Mouse (Mus musculus) urinary bladder, postnatal 14 days (tissue): ENCODE data around the gene Shank2.

Experiments
- DNase-seq: peaks from one replicate; pipeline ENCODE4 v3.0.0; 2021; ENCODE audit warnings: low spot score

Gene Shank2

DNA sequence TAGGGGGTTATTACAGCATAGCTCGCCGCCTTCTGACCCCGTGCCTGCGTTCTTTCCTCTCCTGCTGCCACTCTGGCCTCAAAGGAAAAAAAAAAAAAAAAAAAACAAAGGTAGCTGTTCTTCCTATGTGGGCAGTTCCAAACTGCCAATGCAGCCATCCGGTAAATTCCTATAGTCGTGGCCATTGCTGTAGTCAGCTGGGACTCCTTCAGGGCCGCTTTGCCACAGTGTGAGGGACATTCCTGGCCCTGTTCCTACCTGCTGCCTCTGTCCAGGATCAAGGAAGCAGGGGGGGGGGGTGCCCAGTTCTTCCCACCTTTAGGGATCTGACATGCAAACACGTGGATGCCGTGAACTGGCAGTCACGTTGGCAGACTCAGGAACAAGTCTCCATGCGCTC is 29.1 kb downstream of the Shank2 start:
- no peak for DNase-seq

DNA sequence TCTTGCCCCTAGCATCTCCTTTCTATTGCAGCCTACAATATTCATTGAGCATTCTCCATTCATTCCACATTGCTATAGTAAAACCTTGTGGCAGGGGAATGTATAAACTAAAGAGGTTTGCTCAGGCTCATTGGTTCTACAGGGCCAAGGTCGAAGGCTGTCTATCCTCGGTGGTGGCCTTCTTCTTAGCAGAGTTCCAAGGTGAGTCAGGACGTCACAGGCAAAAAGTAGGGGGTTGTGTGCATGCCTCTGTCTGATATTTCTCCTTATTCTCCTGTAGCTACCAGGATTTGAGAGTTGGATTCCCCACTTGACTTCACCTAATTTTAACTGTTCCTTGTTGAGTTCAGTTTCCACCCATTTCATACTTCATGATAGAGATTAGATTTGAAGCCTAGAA is 29.9 kb downstream of the Shank2 start:
- DNase-seq: no peak

DNA sequence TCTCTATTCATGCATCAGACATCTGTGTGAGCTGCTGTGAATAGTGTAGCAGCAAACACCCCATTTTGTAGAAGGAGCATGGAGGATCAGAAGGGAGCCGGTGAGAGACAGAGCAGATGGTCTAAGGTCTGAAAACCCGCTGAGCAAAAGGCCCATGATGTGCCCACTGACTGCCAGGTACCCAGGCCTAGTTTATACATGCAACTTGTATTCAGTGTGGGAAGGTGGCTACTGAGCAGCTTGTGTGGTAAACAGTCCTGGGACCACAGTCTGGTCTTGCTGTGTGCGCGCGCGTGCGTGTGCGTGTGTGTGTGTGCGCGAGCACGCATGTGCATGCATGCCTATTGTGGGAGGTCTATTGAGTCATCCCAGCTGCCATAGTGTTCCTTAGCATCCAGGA is 35.8 kb downstream of the Shank2 start:
- no peak for DNase-seq

DNA sequence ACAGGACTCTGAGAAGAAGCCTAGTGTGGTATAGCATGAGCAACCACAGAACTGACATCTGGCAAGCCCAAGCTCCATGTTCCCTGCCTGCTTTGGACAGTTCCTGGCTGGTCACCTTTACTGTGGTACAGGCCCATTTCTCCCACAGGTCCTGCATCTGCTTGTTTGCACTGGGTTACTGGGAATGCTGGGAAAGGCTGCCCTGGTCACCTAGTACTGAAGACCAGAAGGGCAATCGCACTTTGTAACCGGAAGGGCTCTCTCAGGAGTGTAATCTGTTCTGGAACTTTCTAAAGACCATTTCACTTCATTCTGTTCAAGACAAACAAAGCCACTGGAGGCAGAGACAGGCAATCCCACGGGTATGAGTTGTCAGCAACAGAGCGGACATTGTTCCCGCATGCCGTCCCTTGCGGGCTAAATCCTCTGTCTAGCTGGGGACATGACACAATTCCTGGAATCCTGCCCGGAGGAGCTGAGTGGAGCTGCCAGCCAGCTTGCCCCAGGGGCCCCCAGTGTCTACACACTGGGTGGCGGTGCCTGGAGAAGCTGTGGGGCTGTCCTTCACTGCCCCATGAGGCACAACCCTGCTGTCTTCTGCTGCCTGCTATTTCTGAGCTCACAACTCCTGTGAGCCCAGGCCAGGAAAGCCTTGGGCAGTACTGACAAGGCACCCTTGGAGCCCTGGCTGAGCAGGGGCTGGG is 36.4 kb downstream of the Shank2 start:
- DNase-seq: peak; percentile 49

DNA sequence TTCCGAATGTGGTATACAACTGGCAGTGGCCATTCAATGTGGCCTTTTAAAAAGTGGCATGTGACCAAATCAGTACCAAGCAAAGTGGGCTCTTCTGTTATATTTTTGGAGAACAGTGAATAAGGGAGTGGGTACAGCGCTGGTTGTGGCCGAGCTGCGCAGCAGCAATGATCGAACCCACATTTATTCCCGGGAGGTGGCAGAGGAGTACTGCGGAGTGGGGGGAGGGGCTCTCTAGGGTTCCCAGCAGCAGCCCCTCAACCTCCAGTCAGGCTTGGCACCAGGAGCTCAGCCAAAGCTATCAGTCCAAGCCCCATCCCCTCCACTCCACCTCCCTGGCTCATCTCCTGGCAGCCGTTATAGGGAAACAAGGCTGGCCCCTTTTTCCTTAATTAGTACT is 37.0 kb downstream of the Shank2 start:
- DNase-seq: no peak

DNA sequence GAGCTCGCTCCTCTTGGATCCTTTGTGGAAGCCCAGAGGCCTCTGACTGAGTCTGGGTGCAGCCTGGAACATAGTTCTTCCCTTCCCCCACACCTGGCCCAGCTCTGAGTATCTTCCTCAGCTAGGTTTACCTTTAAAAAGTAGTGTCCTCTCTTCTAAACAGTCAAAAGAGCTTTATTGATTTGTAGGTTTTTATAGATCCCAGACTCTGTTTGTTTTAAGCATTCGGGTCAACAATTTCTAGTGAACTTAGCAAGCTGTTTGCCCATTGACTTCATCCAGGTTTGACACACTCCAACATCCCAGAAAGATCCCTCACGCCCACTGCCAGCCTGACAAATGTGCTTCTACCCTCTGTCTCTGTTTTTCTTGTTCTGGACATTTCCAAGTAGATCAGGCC is 38.6 kb downstream of the Shank2 start:
- no peak for DNase-seq

DNA sequence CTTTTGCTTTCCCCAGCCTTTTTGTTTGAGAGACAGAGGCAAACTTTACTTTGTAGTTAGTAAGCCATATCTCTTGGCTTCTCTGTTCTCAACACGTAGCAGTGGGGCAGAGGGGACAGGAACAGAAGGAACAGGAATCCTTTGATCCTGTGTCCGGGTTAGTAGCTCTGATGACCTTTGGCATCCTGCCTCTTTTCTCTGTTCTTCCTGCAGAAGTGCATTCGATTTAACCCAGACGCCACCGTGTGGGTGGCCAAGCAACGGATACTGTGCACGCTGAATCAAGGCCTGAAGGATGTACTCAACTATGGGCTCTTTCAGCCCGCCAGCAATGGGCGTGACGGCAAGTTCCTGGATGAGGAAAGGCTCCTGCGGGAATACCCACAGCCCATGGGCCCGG is 50.3 kb downstream of the Shank2 start:
- peak; percentile 35 for DNase-seq

DNA sequence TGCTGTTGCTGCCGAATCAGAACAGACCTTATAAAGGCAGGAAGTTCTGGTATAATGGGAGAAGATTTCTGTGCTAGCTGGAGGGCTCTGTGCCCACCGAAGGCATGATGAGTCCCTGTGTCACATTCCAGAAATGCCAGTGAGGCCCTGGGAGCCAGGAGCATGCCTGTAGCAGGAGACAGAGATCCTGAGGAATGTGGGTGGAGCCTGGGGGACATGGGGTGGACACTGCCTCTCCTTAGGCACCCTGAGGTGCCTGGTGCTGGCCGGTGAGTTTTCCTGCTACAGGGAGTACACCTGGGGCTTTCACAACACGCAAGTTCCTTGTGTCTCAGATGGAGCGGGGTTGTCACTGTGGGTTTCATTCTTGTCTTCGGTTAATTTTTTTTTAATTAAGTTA is 53.5 kb downstream of the Shank2 start:
- DNase-seq: no peak

DNA sequence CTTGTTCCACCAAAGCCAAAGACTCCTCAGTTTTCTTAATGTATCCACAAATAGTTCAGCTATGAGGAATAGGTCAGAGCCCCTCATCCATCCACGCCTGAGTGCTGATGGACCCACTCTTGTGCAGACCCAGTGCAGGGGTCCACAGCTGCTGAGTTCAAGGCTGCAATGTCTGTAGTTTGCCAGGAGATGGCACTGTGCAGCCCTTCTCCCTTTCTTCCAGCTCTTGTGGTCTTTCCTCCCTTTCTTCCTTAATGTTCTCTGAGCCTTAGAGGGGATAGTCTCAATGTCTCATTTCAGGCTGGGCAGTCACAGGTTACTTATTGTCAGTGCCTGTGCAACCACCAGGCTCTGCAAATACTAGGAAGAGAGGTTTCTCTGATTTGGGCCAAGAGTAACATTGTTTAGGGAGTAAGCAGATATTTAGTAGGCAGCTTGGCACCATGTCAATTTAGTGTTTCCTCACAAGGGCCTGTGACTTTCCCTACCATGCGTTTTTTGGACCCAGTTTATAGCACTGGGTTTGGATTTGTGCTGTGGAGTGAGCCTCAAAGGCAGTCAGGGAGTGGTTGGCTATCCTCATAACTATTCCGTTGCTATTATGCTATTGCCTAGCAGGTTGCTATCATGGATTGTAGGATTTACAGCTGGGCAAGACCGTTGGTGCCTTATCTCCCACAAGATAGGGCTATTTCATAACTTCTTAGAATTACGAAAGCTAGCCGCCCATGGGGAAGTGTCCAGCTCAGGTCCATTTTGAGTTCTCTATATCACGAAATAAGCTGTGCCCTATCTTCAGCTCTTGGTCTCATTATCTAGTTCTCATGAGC is 54.2 kb downstream of the Shank2 start:
- no peak for DNase-seq

DNA sequence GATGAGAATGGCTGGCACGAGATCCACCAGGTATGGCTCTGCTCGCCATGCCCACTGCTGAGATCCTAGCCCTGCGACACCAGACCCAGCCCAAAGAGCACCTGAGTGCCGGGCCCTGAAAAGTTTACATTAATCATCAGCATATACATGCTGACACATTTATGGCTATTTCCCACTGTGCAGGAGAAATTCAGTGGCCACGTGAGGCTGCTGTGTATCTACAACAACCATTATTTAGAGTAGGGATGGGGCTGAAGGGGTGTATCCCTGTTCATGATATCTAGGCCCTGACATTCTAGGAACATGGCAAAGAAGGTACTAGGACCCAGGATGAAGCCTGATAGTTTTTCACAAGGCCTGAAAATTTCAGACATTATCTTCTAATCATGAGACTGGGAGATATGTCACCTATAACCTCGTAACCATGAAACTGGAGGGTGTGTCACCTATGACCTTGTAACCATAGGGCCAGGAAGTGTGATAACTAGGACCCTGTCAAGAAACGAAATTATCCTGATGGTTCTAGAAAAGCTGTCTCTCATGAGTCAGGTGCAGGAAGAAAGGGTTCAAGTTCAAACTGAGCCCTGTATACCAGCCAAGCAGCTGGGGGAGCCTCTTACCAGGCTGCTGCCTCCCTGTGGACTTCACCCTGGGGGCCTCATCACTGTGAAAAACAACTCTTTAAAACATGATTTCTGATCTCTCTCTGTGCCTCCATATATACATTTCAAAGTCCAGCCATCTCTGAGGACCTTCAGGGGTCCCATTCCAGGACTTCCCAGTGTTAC is 68.6 kb downstream of the Shank2 start:
- no peak for DNase-seq

DNA sequence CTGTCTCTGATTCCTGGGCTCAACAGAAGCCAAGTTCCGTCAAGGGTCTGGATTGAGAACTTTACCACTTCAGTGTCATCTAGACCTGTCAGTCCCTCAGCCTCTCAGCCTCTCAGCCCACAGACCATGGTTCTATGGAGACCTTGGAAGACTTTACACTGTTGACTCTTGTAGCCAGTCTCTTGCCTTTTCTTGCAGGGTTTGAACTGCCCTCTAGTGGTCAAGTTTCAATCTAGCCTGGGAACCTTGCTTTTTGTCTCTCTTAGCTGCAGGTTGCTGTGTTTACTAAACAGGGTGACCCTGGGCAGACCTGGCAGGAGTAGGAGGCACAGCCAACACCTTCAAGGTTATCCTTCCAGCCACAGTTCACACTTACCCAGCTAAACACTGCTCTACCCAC is 70.5 kb downstream of the Shank2 start:
- peak; percentile 20 for DNase-seq

DNA sequence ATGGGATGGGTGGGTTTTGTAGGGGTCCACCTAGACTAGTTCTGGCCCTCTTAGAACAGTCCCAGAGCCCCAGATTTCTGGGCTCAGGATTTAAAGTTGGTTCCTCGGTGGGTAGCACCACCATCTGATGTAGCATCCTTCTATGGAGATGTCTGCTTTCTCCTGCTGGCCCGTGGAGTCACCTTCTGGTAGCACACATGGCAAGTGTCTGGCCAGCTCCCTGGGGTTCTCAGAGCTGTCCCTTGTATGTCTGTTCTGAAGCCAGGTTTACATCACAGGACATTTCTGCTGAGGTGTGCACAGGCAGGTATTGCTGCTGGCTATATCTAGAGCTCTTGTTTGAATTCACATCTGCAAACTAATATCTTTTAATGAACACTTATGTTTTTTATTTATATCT is 71.1 kb downstream of the Shank2 start:
- DNase-seq: no peak

DNA sequence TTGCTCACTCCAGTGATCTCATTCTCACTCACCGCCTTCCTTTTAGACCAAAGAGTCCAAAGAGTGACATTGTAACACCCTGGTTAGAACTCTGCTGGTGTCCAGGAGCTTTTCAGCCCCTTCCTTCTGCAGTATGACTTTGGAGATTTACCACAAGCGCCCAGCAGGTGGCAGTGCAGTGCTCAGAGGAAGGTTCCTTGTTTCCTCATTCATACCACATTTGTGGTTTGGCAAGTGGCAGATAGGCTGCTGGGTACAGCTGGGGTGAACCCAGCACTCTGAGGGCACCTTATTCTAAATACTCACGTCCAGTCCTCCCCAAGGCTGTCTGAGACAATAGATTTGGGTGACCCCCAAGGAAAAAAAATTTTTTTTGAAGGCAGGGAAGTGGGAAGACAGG is 73.0 kb downstream of the Shank2 start:
- peak; percentile 73 for DNase-seq

DNA sequence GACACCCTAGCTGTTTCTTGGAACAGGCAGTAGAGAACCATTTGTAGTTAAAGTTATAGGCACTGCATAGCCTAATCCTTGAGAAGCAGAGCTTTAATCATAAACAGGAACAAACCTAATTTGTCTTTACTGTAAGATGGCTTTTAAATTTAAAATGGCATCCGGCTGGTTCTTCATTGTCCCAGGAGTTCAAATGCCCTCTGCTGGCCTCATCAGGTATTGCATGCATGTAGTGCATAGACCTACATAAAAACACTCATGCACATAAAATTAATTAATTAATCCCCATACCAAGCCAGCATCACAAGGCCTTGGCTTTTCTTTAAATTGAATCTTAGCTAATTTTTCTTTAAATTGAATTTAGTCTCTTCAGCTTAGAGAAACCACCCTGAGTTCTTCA is 76.9 kb downstream of the Shank2 start:
- DNase-seq: peak; percentile 26

DNA sequence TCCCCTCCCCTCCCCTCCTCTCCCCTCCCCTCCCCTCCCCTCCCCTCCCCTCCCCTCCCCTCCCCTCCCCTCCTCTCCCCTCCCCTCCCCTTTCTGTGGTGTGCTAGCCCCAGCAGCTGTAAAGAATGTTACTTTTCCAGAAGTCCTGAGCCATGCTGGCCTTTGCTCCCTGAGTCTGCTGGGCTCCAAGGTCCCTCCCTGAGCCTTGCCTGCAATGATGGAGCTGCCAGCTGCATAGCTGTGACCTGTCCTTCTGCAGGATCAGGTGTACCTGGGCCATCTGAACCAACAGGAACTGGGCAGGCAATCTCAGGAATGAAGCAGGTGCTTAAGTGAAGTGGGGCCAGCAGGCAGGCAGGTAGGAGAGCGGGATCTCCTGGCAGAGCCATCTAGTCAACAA is 78.1 kb downstream of the Shank2 start:
- no peak for DNase-seq

DNA sequence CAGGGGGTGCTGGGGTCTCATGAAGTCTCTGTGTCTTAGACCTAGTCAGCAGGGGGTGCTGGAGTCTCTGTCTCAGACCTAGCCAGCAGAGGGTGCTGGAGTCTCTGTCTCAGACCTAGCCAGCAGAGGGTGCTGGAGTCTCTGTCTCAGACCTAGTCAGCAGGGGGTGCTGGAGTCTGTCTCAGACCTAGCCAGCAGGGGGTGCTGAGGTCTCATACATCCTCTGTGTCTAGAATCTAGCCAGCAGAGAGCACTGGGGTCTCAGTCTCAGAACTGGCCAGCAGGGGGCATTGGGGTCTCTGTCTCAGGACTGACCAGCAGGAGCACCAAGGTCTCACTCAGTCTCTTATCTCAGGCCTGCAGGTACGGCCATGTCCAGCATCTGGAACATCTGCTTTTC is 79.7 kb downstream of the Shank2 start:
- peak; percentile 17 for DNase-seq

DNA sequence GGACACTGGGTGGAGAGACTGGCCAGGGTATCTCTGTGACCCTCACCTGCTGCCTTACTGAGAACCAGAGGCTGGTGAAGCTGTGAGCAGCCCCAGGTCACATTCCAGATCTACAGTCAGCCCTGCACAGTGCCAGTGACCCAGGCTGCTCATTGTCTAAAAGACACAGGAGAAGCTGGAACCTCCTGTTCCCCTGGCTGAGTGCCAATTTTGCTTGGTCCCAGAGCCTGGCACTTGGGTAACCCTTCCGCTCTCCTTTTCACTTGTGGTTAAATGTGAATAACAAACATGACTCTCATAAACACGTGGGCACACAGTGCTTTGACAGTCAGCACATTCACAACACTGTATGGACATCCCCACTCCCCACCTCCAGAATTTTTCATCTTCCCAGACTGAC is 80.2 kb downstream of the Shank2 start:
- DNase-seq: peak; percentile 9

DNA sequence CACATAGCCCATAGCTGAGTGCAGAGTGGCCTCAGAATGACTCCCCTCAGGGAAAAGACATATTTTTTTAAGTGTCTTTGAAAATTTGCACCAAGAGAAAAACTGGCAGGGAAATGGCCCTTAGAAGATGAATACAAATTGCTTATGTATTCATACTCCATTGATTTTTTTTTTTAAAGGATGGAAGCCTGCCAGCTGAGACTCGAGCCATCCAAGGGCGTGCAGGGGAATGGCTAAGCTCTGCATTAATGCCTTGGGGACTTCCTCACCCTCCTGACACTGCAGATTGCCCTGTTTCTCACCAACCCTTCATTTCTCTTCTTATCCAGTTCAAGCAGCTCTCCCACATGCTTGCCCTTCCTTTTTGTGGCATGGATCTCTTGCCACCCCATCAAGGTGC is 85.5 kb downstream of the Shank2 start:
- no peak for DNase-seq

DNA sequence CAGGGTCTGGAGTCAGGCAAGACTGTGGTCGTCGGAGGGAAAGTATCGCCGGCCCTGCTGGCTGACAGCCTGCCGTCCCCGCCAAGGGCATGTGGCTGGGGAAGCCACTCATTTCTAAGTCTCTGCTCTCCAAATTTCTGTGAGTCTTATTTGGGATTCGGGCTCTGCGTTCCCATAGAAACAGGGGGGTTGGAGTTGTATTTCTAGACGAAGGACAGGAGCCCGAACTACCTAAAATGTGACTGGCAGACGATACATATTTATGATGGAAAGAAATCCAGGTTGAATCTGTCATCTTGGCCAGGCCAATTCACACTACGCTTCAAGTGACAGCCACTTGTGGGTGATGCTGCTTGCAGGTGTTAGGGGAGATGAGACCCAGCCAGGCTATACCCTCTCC is 92.4 kb downstream of the Shank2 start:
- no peak for DNase-seq

DNA sequence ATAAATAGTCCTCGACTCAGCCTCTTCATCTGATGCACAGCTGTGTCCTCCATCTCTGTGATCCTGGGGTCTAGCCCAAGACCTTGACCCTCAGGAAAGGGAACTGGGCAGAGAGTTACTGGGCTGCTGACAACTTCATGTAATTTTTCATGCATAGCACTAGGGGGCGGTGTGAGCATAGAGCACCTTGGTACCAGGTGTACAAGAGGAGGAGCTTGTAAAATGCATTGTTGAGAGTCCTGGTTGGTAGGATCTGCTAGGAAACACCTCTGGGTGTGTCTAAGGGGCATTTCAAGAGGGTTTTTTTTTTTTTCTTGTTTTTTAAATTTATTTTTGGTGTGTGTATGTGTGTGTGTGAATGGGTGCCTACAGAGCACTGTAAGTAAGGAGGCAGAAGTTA is 95.6 kb downstream of the Shank2 start:
- DNase-seq: peak; percentile 40

DNA sequence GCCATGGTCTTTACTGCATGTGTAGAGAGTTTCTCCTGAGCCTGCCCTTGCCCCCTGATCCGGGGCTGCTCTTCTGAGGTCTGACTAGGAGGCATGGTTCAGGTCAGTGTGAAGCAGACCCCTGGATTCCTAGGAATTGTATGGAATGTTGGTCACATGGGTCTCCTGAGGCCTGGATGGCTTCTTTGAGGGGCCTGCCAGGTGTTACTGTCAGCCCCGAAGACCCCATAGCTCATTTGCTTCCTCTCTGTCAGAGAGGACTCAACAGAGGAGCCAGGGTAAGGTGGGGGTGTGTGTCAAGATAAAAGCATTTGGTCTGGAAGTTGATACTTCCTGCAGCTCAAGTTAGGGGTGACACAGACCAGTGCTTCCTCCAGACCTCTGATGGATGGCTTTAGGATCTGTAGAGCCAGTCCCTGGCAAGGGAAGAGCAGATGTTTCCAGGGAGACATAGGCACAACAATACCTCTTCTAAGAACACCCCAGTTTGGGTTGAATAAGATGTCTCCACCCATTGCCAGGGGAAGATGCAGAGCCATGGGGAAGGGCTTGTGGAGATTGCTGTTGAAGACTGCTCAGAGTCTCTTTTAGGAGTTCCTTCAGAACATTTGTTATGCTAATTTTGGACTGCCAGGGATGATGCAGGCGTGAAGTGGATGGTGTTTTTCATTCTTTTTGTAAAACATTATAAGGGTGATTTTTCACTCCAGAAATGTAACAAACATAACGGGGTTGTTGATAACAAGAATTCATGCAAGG is 100.7 kb downstream of the Shank2 start:
- DNase-seq: no peak

DNA sequence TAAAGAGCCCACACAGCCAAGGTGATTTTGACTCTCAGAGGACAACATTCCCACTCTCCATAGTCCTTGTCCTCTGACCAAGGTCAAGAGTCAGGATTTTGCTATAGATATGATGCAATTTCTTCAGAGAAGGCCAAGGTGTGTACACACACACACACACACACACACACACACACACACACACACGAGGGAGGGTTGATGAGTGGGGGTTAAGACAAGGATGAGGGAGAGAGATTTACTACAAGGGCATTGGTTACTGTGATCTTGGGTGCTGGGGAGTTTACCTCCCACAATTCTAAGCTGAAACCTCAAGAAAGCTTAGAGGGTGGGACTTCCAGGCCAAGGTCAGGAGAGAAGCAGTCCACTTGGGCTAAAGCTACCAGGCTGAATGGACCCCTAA is 104.2 kb downstream of the Shank2 start:
- DNase-seq: no peak
